Mouse (Mus musculus): ENCODE measurements at regions not wholly inside any gene's neighbourhood (a gene's known extent, or its start where the extent isn't known, plus 50 kb on each side); places are given as distances from the start of the nearest gene placed in this dataset.

GRCm38 (mm10) chr12:91948602-91949167, 99.7 kb upstream of the Sel1l start:
- TF ChIP-seq FLI1 (IDR thresholded peaks at IDR 0.05; ENCODE audit: low read length) (no peak), GATA1 (IDR thresholded peaks at IDR 0.05; ENCODE audit: borderline replicate concordance, low read length) (no peak)

Measured in megakaryocyte, embryonic 14.5 days (primary cell).